Mouse (Mus musculus): ENCODE measurements around the gene Adh7.

- TF ChIP-seq CTCF (IDR thresholded peaks at IDR 0.05) (no peak), EP300 (IDR thresholded peaks at IDR 0.05) (no peak)
These were observed 24.6 kb downstream of the Adh7 start for GRCm38 (mm10) chr3:138242021-138242726.
